ENCODE assay signal across 11 mouse cellular contexts in genomic region chr2:45096638-45097247, GRCm38 (mm10). TPM values are rescaled to one million over a fixed set of nuclear protein-coding genes. Genes with fewer than 3 reads are reported as not detected.
DNase-seq lines count a peak whose midpoint lies in the region; ATAC-seq lines count a peak whose summit lies in the region.
"Had no signal": no experiment of that assay in that cellular context is flagged by ENCODE, and none has a peak within 500 bp of the region (broad histone marks: within the 10 kb centered on the region; RNA-seq: fewer than 3 reads in every experiment).

No protein-coding gene starts in this region.

- no peaks in the 10 kb centered on the region for H3K36me3 ChIP-seq in heart, embryonic 11.5 days (ENCODE audit: control insufficient read depth, insufficient read depth, low read length)
- no peaks in the 10 kb centered on the region for H3K36me3 ChIP-seq in neural tube, embryonic 11.5 days (ENCODE audit: control insufficient read depth, insufficient read depth, low read length)
- H3K36me3 ChIP-seq in midbrain, embryonic 10.5 days: peaks cover 45% of the 10 kb centered on the region

- 43% methylated on average over 10 of the region's 10 CpGs for WGBS in heart, embryonic 11.5 days (ENCODE audit: insufficient replicate concordance)
- 34% methylated on average over 10 of the region's 10 CpGs for WGBS in neural tube, embryonic 11.5 days
- 25% methylated on average over 10 of the region's 10 CpGs for WGBS in midbrain, embryonic 10.5 days

- H3K27me3 ChIP-seq in heart, embryonic 11.5 days (ENCODE audit: control insufficient read depth, insufficient read depth, low read length): no peaks in the 10 kb centered on the region
- no peaks in the 10 kb centered on the region for H3K27me3 ChIP-seq in neural tube, embryonic 11.5 days (ENCODE audit: control insufficient read depth, insufficient read depth, low read length)
- H3K27me3 ChIP-seq in midbrain, embryonic 10.5 days (ENCODE audit: low read depth, poor library complexity, severe bottlenecking): no peaks in the 10 kb centered on the region

- no peak for DNase-seq in heart, postnatal 25 days (ENCODE audit: low spot score)
- no peak for DNase-seq in neural tube, embryonic 11.5 days (ENCODE audit: low spot score)
- DNase-seq in neural tube, embryonic 10.5 days (ENCODE audit: extremely low spot score, low spot score): no peak
- peak; percentile 37 for DNase-seq in midbrain, embryonic 10.5 days (ENCODE audit: low spot score)
- DNase-seq in ovary, postnatal 10 days (ENCODE audit: low spot score): no peak
- DNase-seq in gastrocnemius, postnatal 4 days (ENCODE audit: low spot score in 2 of 2): no peak
- DNase-seq in MN1 (ENCODE audit: low spot score): no peak
- DNase-seq: thymus, postnatal 4 days had no signal

- peak overlapping the region; percentile 59; the same call in 1 of the 2 replicates for H3K27ac ChIP-seq in heart, embryonic 11.5 days (ENCODE audit: low read depth, low read length)
- H3K27ac ChIP-seq in neural tube, embryonic 11.5 days (ENCODE audit: low read depth, low read length): 0 out of 2 replicates have a peak overlapping the region, but pooled peaks have one; percentile 51
- H3K27ac ChIP-seq in midbrain, embryonic 10.5 days (replicated peaks): peak overlapping the region; percentile 85

- intact Hi-C loops in heart, postnatal 25 days (cut with DNase I): no loop called here

- peak overlapping the region; percentile 9 for H3K4me2 ChIP-seq in heart, embryonic 11.5 days
- H3K4me2 ChIP-seq in neural tube, embryonic 11.5 days (ENCODE audit: low read depth): no peak overlapping the region

- no peak overlapping the region; the same call in 1 of the 2 replicates for H3K9ac ChIP-seq in heart, embryonic 11.5 days (ENCODE audit: low read depth, low read length)
- H3K9ac ChIP-seq in neural tube, embryonic 11.5 days (ENCODE audit: low read length): no peak overlapping the region

- H3K9me3 ChIP-seq in heart, embryonic 11.5 days (replicated peaks; ENCODE audit: control insufficient read depth, low read length): no peaks in the 10 kb centered on the region
- H3K9me3 ChIP-seq in neural tube, embryonic 11.5 days (ENCODE audit: control insufficient read depth, low read length): no peaks in the 10 kb centered on the region
- no peaks in the 10 kb centered on the region for H3K9me3 ChIP-seq in midbrain, embryonic 10.5 days (replicated peaks)

- H3K4me1 ChIP-seq in heart, embryonic 11.5 days (ENCODE audit: control insufficient read depth, insufficient read depth, low read length): peaks cover 55% of the 10 kb centered on the region
- H3K4me1 ChIP-seq in neural tube, embryonic 11.5 days (ENCODE audit: control insufficient read depth, insufficient read depth, low read length): peaks cover 38% of the 10 kb centered on the region
- H3K4me1 ChIP-seq in midbrain, embryonic 10.5 days: peaks cover 96% of the 10 kb centered on the region

- no peak for ATAC-seq in heart, embryonic 11.5 days (replicated peaks; ENCODE audit: insufficient number of reproducible peaks, low FRiP score, low TSS enrichment)
- ATAC-seq in neural tube, embryonic 11.5 days (ENCODE audit: insufficient read depth, low FRiP score, low TSS enrichment): 0 out of 2 replicates have a peak, but pooled peaks have one; percentile 27
- ATAC-seq: activated CD4-positive, CD25-positive, alpha-beta regulatory T cell, adult 4 months had no signal

- no peak overlapping the region for H3K4me3 ChIP-seq in heart, embryonic 11.5 days (ENCODE audit: low read depth, low read length)
- no peak overlapping the region for H3K4me3 ChIP-seq in neural tube, embryonic 11.5 days (ENCODE audit: low read depth, low read length)
- H3K4me3 ChIP-seq in midbrain, embryonic 10.5 days: peak overlapping the region; percentile 37; the same call in 1 of the 2 replicates
- H3K4me3 ChIP-seq: myocyte had no signal

RNA-seq across cellular contexts. Expression of gene Zeb2, which starts 20.5 kb away (rescaled TPM):
- 27.2 and 27.5 TPM in 2 replicates for polyA plus RNA-seq in heart, embryonic 11.5 days (2014; fragmentation: Nextera tagmentation; extraction: Ambion mirVana)
- 10 to 100 TPM; 57.4 to 60.3 TPM for total RNA-seq in heart, postnatal 25 days (2021)
- 48.3 and 55.9 TPM in 2 replicates for polyA plus RNA-seq in neural tube, embryonic 11.5 days (2014; fragmentation: Nextera tagmentation; extraction: Ambion mirVana)
- 48.7 and 60.6 TPM in 2 replicates for polyA plus RNA-seq in midbrain, embryonic 10.5 days (2016; fragmentation: Nextera tagmentation; extraction: Ambion mirVana)
- total RNA-seq in gastrocnemius, postnatal 4 days (2021): 100 to 1,000 TPM; 146 to 156 TPM
